Mouse (Mus musculus) retina, adult 2 months (tissue): Measurements from ENCODE around the gene Flnb.

ENCODE experiments used
- DNase-seq: peaks from one replicate; pipeline ENCODE4 v3.0.0-alpha.2; 2012; ENCODE audit warnings: low read depth, low spot score

Gene Flnb

DNA sequence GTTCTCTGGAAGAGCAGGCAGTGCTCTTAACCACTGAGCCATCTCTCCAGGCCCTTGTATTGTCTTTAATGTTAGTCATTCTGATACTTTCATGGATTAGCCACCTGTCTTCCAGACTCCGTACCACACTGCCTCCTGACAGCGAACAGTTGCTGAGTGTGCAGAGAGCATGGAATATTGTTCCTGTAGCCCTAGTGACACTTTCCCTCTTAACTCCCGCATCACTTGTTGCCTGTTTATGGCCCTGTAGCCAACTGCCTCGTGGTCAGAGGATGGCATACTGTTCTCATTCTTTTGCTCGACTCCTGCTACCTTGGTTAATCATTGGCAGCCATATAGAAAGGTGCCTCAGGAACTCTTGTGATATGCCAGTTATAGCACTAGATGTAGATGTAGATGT is 45.4 kb downstream of the Flnb start:
- DNase-seq = no peak

DNA sequence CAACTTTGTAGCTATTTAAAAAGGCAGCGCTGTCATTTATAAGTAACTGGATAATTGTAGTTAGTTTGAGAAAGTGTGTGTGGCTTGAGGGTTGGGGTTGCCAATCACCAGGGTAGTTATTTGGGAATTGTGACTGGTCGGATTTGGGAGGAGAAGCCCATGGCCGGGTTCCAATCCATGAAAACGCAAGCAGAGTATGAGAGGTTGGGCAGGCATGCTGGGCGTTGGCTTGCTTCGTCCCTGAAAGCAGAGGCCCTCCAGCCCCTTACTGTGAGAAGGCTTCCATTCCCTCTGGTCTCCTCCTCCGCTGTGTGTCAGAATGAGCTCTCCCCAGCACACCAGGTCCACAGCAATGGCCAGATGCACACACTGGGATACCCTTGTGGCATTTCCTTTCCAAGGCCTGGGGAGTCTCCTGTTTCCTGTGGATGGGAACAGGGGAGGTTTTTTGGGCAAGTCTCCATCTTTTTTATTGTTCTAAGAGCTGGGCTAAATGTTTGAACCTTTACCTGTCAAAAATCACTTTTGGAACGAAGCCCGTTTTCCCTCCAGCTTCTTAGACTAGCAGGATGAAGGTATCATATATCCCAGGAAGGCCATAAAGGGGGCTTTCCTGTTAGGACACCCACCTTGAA is 46.2 kb downstream of the Flnb start:
- no peak for DNase-seq

DNA sequence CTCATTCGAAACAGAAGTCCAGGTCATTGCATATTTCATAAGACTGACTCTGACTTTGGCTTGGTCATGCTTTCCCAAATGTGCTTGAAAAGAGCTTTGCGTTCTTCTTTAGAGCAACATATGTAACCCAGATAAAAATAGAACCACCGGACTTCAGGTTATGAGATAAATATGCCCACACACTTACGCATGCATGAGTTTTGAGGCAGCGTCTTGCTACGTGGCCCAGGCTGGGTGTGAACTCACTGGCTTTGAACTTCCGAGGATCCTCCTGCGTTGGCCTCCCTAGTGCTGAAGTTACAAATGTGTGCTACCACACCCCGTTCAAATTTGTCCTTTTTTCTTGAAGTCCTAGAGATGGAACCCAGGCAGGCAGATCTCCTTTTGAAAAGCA is 46.7 kb downstream of the Flnb start:
- DNase-seq = no peak

DNA sequence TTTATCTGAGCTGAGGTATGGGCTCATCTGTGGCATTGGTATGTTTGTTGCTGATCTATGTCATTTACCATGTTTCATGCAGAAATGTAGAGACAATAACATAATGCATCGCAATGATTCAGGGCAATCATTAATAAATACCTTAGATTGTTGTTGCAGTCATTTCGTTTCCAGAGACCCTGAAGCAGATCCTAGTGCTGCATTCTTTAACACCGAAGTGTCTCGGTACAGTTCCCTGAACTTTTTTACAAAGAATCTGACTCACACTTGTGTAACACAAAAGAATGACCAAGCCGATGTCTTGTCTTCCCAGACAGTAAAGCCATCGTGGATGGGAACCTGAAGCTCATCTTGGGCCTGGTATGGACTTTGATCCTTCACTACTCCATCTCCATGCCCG is 49.5 kb downstream of the Flnb start:
- DNase-seq = no peak

DNA sequence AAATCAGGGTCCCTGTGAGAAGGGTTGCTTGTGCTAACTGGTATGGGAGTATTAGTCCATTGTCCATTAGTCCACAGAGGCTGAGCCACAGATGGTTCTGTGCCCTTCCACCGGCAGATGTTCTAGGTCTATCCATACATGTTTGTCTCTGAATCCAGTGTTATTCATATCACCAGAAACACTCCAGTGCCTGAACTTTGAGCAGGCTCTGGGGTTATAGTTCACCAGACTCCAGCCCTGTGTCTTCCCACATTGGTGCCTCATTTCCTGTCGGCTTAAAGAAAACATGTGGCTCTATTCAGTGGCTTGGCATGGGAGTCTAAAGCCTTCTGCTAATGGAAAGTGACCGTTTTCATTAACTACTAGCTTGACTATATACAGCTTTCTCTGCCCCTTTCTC is 50.1 kb downstream of the Flnb start:
- no peak for DNase-seq

DNA sequence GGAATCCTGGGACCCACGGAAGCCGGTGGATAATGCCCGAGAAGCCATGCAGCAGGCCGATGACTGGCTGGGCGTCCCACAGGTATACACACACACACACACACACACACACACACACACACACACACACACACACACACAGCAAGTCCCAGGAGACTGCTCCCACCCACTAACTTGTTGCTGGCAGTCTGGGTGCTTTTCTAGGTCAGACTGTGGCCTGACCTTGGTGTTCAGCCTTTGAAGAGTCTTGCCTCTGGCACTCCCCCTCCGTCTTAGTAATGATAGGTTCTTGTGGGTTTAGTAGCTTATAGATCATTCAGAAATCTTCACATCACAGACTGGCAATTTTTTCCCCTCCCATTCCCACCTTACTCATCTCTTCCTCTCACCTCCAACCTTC is 52.0 kb downstream of the Flnb start:
- no peak for DNase-seq

DNA sequence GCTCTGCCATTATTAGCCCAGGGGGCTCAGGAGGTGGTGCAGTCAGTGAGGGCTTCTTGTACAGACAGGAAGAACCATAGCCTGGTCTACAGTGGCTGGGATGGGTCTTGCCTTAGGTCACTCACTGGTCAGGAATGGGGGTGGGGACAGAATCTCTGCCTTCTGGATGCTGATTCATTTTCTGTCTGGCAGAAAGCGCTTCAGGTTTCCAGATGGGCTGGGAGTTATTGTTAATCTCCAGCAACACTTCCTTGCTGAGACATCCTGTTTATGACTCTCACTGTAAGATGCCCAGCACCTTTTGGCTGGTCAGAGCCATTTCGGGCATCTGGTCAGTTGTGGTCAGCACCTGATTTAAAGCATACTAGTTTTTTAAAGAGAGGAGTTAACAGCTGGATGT is 55.8 kb downstream of the Flnb start:
- no peak for DNase-seq

DNA sequence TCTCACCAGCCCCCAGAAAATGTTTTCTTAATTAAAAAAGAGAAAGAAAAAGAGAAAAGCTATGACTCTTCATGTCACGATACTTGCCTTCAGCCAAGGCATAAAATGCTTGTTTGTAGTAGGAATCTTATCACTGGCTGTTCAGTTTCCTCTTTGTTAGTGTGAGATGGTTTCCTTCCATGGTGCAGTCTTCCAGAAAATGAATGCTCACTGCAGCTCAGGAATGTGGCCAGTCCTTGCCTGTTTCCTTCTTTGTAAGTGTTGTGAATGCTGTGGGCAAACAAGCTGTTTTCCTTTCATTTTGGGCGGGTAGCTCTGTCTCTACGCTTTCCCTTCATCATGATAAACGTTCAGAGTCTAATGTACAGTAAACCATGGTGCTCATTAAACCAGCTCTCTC is 56.7 kb downstream of the Flnb start:
- no peak for DNase-seq

DNA sequence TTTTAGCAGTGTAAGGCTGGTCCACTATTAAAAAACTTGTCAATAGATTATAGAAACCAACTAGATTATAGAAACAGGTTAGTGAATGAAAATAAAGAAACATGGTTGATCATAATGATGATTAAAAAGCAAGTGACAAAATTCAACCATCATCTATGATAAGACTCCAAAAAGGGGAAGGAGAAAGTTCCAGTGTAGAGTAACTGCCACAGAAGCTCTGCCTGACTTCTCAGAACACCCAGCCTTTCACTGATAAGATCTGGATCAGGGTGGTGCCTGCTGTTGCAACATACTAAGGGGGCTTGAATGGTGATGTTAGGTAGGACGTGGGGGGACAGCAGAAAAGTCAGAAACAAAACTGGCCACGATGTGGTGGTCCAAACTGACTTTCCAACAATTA is 60.2 kb downstream of the Flnb start:
- DNase-seq = no peak

DNA sequence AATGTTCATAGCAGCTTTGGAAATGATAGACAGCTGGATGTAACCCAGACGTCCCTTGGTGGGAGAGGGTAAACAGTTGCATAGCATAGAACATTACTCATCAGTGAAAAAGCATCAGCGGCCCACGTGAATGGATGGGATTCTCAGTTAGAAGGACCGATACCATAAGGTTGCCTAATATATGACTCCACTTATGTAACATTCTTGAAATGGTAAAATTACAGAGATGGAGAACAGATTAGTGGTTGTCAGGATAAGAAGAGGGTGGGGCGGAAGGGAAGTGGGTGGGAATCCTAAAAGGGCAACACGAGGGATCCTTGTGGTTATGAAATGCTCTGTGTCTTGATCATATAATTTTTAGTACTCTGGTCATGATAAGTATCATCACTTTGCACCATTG is 62.6 kb downstream of the Flnb start:
- no peak for DNase-seq

DNA sequence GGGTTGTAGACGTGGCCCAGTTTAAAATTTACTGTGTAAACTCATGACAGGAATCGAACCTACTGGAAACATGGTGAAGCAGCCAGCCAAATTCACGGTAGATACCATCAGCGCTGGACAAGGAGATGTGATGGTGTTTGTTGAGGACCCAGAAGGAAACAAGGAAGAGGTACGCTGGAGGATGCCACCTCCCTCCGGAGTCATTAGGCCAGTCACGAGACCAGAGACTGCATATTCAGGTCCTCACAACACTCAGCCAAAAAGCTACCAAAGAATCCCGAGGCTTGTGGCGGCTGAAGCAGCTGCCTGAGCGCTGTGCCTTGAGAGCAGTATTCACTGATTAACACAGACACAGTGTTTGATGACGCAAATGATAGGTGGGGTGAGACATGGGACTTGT is 63.8 kb downstream of the Flnb start:
- DNase-seq = no peak

DNA sequence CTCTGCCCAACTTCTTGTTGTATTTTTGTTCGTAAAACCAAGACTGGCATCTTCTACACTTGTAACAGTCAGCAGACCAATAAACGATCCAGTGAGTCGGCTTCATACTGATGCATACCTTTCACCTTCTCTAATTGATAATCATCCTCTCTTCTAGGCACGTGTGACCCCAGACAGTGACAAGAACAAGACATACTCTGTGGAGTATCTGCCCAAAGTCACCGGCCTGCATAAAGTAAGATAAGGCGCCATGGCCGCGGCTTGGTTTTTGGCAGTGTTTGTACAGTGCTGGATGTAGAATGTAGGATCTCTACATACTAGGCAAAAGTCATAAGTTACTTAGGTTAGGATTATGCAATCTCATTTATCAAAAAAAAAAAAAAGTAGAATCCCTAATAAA is 64.3 kb downstream of the Flnb start:
- DNase-seq = no peak

DNA sequence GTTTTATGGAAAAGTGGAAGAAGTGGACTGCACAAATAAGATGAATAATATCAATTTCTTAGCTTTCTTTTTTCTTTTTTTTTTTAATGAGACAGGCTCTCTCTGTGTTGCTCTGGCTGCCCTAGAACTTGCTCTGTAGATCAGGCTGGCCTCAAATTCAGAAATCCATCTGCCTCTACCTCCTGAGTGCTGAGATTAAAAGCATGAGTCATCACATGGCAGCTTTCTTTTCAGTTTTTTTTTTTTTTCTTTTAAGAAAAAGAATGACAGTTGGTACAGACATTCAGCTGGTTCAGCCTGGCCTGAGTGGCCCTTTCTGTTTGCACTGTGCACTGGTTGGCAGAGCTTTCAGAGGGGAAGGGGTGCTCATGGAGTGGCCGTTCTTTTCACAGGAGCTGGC is 66.4 kb downstream of the Flnb start:
- no peak for DNase-seq

DNA sequence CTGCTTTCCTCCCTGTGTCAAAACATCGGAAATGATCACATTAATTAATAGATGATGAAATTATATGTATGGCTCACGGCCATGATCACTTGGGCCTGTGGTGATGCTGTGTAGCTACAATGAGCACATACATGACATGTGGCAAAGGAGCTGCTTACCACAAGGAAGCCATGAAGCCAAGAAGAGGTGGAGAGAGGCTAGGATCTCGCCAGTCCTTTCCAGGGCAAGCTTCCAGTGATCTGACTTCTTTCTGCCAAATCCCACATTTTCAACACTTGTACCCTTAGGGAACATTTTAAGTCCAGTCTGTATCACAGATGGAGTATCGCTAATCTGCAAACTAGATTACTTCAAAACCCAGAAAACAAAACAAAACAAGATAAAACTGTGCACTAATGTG is 67.1 kb downstream of the Flnb start:
- no peak for DNase-seq

DNA sequence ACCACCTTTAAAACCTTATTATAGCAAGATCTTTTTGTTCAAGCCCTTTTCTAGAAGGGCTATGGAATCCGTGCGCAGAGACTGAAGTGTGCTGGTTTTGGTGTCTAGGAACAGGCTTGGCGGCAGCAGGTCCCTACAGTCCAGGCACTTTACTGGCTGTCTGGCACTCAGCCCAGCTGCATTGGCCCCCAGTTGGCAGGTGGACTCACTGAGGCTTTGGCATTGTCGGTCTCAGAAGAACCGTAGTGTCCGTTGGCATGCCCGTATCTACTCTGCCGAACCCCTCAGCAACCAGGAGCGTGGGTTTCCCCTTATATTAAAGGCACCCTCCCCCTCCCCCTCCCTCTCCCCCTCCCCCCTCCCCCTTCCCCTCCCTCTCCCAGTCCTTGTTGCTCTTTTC is 67.8 kb downstream of the Flnb start:
- DNase-seq = no peak

DNA sequence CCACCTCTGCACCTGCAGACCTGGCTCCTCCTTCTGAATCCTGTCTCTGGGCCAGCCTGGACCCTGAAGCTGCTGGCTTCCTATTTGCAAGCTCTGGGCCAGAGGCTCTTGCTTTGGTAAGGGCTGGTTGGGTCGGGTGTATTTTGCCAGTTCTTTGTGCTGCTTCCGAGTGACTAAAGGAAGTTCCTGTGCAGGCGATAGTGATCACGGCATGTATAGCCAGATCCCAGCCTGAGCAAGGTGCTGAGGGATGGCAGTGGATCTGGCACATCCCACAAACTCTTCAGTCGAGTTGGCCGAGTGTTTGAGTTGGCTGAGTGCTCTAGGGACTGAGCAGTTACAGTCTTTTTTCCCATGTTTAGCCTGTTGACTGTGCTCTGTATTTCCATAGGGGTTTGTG is 68.3 kb downstream of the Flnb start:
- no peak for DNase-seq

DNA sequence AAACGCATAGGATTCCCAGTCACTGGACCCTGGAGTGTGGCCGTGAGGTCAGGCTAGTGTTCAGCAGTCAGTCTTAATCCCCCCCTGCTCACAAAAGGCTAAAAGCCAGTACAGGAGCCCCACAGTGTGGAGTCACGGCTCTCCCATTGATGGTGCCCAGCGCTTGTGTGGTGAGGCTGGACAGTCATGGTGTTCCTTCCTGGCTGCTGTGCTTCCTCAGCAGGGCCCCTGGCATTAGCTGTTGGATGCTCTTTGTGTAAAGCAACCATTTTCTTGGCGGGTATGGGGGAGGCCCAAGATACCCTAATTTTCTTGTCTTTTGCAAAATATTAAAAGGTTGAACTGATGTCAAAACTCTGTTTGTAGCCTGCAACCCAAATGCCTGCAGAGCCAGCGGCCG is 69.4 kb downstream of the Flnb start:
- DNase-seq = no peak

DNA sequence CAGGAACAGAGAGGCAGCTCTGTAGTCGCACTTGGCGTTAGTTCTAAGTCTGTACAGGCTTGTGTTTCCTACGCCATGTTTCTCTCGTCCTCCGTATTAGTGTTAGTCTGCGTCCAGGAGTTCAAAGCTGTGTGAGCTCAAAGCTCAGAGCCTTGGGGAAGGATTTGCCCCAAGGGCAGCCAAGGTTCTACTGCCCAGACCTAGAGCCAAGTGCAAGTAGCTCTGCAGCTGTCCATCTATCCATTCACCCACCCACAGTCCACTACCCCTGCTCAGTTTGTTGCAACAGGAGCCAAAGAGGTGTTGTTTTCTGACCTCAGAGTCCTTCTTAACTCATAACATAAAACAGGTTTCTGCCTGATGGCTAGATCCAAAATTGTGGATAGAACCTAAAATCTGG is 70.5 kb downstream of the Flnb start:
- DNase-seq = no peak

DNA sequence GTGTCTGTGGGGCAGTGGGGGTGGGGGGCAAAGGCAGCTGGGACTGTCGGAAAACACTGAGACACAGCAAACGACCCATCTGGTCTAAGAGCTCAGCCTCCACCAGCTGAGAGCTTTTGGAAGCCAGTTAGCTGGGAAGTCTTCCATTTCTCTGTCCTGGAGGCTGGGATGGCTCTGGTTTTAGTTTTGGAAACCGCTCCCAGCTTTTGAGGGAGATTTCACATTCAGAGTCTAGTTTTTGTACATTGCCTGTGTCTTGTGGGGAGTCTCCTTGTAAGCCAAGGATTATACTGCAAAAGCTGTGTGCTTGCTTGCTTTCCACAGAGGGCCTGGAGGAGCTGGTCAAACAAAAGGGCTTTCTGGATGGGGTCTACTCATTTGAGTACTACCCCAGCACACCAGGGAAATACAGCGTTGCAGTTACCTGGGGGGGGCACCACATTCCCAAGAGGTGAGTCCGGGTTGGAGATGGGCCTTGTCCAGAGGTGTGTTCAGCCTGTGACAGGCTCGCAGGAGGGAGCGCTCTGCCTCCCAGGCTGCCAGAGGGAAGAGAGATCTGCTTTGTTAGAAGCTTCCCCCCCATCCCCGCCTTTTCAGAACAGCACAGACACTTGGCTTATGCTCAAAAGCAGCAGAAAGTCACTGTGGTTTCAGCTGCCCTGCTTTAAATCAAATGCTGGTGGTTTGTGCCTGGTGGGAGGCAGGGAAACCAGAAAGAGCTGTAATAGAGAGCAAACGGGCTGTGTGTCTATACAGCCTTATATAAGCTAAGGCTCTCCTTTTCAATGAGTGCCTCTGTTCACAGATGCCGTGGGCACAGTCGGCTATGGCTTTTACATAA is 71.3 kb downstream of the Flnb start:
- DNase-seq = no peak

DNA sequence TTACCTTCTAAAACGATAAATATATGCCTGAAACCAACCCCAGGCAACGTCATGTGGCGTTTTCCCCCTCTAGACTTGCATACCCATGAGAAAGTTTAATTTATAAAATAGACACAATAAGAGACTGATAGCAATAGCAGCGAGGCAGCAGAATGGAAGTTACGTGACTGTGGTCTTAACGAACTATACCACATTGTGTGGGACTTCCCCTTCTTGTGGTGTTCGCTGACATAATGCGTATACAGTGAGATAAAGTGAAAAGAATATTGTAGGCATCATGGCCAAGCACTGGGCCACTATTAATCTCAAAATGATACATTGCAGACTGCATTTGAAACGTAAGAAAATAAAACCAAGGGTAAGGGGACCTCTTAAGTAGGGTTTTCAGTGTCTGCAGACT is 72.1 kb downstream of the Flnb start:
- DNase-seq = no peak

DNA sequence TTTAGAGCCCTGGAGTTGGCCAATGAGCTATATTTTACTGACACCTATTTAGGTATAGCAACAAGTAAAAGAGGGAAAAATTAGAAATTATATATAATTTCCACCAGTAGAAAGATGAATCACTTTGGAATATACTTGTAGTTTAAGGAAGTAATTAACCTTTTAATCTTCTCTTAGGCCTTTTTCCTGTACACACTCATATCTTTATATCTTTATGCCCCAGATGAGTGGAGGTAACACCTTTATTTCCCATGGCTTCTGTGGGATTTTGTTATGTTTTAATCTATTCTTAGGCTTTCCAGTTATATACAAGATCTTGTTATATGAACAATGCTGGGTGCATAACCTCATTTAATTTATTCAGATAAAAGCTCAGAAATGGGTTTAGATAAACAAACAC is 73.6 kb downstream of the Flnb start:
- no peak for DNase-seq

DNA sequence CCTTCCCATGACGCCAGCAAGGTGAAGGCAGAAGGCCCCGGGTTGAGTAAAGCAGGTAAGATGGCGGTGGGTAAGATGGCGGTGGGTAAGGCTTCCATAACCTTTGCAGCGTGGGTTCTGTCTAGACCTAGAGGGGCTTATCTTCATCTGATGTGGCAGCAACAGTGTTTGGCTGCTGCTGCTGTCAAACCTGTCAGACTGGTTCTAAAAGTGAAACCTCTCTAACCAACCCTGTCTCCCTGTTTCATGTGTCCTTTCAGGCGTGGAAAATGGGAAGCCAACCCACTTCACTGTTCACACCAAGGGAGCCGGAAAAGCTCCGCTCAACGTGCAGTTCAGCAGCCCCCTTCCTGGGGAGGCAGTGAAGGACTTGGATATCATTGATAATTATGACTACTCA is 78.4 kb downstream of the Flnb start:
- no peak for DNase-seq

DNA sequence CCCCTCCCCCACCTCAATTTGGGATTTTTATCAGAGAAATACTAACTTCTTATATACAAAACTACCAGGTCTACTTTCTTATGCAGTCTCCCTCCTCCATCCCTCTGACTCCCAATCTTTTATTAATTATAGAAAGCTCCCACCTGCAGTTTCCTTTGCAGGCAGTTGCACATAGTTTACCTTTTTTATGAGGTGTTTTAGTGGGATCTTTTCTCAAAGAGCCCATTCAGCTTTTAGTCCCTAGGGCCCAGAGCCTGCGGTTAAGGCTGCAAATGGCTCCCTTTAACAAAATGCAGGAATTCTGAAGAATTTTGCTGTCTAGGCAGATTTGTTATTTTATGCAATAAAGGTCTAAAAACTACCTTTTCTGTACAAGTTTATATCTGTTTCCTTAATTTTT is 78.9 kb downstream of the Flnb start:
- no peak for DNase-seq

DNA sequence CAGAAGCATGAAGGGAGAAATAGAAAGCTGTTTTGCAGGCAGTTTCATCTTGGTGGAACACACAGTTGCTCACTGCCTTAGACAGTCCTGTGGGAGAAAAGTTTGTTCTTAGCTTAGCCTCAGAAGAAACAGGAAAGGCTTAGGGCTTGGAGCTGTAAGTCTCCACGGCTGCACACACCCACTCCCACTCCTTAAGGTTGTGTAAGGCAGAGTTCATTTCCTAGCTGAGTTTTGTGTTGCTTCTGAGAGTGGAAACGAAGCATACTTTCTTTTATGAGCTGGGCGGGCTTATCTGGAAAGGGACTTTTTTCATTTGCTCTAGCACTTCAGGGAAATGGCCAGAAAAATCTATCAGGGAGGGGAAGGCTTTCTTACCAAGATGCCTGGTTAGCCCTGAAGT is 82.2 kb downstream of the Flnb start:
- DNase-seq = no peak
